Mouse (Mus musculus): ENCODE measurements around the gene Hnrnpll. TPM values are rescaled to one million over a fixed set of nuclear protein-coding genes. Genes with fewer than 3 reads are reported as not detected.

The Hnrnpll gene
- total RNA-seq (2021) = 10 to 100 TPM; 45.7 to 51.8 TPM
- long read RNA-seq, experiment 1, transcript Hnrnpll-201 (13 exons, 3,116 nt) = major isoform, 33 of 76 reads
- long read RNA-seq, experiment 1, transcript Hnrnpll-205 (13 exons, 3,009 nt) = minor isoform, 23 of 76 reads
- long read RNA-seq, experiment 1, partial matches to known transcripts = 1 of 76 reads
- long read RNA-seq, experiment 1, other reads (novel, unspliced or antisense) = 15 of 76 reads
- long read RNA-seq, experiment 2, transcript Hnrnpll-205 (13 exons, 3,009 nt) = major isoform, 11 of 21 reads
- long read RNA-seq, experiment 2, transcript Hnrnpll-201 (13 exons, 3,116 nt) = minor isoform, 5 of 21 reads
- long read RNA-seq, experiment 2, partial matches to known transcripts = 0 of 21 reads
- long read RNA-seq, experiment 2, other reads (novel, unspliced or antisense) = 4 of 21 reads

GRCm38 (mm10) chr17:80061783-80062619 is at the start of gene Hnrnpll:
Hnrnpll (minus strand) TSS chr17:80062334.
- peak; percentile 98 for DNase-seq

- no peak for DNase-seq
These were observed 43.3 kb upstream of the Hnrnpll start for GRCm38 (mm10) chr17:80105348-80105978.

DNA sequence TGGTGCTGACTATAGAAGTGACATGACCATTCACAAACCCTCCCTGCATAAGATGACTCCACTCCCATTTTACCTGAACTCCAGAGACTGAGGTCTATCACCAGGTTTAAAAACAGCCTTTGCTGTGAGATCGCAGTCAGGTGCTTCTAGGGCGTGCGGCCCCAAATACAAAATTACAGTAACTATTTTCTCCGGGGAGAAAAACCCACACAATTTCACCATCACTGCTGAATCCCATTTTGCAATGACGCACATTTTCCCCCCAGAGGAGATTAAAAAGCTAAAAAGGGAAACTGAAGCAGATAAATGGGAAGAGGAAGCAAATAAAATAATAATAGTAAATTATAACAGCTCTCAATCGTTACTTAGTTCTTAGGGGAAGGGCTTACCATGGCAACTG is 37.7 kb upstream of the Hnrnpll start:
- no peak for DNase-seq

DNA sequence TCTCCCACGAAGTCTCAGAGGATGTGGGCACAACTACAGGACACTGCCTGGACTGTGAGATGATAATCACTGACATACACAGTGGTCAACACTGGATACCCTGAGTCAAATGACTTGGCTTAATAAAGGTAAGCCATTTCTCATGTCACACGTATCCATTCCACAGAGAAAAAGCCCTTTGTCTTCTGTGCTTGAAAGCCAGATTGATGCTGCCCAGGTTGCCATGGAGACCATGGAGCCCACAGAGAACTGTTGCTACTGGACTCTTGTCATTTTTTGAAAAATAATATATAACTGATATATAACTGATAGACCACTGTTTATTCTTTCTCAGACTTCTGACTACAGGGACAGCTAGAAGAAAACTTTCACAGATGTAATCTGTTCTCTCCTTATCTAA is 35.1 kb upstream of the Hnrnpll start:
- no peak for DNase-seq

GRCm38 (mm10) chr17:80096720-80097114 is 34.6 kb upstream of the Hnrnpll start:
- DNase-seq = no peak

DNA sequence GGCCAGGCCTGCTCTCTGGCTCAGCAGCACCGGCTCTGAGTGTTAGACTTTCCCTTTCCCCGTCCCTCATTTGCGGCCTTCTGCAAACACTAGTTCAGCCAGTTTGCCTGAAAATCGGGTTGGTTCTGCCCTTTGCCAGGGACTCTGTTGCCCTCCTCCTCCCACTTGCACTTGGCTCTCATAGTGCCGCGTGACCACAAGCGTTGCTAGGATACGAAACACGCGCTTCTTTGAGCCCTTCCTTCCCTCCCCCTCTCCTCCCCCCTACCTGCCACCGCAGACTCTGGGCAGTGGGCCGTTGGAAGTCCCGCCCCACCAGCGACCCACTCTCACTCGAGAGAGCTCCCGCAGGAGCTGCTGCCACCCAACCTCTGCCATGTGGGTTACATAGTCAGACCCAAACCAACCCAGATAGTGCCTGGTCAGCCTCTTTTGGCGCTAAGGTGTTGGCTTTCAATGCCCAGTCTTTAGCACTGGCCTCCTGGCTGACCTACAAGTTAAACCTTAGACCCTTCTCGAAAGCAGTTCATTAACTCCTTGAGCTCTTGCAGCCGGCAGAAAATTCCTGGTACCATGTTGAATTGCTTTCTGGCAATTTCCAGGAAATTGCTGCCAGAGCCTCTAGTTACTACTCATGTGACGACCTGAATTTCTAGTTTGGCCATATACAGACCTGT is 34.0 kb upstream of the Hnrnpll start:
- DNase-seq = peak; percentile 68 to 71

- DNase-seq = no peak
These were observed 33.2 kb upstream of the Hnrnpll start for GRCm38 (mm10) chr17:80095254-80095899.

DNA sequence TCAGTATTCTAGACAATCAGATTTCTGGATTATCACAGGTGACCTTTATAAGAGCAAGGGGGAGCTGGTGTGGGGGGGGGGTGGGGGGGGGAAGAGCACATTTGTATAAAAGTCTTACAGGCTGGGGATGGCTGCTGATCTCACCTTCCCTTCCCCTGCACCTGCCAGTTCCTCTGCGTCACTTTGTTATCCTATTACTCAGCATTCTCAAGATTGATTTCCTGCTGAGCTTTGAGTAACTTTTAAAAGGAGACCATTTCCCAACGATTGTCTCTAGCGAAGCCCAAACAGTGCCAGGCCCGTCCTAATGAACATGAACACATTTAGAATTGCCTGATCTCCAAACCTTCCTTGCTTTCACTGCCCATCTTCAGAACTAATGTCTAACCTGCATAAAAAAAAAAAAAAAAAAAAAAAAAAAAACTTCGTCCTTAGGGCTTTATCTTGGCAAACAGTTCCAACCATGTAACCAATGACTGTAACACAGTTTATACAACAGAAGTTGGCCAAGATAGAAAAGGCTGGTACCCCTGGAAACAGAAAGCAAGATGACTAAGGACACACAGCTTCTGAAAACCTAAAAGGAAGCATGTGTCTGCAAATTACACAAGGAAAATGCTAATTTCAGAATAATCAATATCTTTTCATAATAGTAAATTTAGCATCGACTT is 29.9 kb upstream of the Hnrnpll start:
- DNase-seq = no peak

DNA sequence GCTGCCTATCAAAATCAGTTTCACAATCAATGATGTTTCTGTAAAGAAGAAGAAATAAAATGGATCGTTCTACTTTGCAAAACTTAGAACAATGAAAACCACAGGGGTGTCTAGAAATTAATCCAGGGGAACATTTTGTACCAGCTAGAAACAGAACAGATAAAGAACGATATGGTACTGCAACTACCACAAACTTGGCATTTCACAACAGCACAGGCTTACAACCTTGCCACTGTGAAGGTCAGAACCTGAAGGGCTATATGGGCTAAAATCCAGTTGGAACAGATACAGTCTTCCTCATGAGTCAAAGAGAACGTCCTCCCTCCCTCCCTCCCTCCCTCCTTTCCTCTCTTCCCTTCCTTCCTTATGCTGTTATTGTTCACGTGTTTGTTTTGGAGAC is 28.4 kb upstream of the Hnrnpll start:
- DNase-seq = peak; percentile 26 to 53

GRCm38 (mm10) chr17:80088168-80088567 is 26.0 kb upstream of the Hnrnpll start:
- no peak for DNase-seq

DNA sequence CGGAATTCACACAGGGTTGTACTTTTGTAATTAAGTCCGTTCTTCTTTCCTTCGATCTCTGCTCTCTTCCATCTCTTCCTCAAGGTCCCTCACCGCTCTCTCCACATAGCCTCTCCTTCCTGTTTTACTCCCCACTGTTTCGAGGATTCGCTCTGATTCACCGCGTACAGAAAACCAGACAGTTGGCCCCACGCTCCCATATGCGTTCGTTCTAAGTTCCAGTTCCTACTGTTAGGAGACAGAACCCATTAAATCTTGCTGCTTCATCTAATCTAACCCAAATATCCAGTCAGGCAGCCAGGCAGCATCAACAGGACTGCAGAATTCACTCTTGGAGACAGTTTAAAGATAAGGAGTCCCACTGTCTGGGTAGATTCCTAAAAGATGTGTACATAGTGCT is 24.5 kb upstream of the Hnrnpll start:
- no peak for DNase-seq

DNA sequence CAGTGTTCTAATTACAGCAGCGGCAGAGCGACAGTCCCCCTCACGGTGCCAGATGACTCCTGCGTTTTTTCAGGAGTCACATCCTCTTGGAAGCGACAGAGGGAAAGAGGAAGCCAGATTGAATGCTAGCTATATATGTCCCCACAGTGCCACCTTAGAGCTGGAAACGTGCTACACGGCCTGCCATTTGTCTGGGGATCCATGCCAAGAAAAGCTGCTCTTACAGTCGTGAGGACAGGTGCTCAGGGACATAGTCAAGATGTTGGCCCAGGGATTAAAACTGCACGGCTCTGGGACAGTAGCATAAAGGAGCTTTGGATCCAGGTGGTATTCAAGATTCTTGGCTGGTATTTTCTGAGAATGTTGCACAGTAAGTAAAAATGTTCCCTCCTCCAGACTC is 22.3 kb upstream of the Hnrnpll start:
- DNase-seq = no peak

DNA sequence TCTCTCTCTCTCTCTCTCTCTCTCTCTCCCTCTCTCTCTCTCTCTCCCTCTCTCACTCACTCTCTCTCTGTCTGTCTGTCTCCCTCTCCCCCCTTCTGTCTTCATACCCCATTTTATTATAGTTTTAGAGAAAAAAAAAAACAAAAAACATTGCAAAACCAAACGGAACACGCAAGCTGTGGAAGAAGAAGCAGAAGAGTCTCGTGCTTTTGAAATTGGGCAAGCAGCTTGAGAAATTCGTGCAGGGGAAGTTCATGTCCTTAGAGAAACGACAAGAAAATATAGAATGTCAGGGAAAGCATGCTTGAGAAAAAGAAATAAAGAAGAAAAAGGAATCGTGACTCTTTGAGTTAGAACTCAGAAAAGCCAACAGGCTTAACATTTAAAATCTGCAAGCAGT is 21.1 kb upstream of the Hnrnpll start:
- DNase-seq = no peak

DNA sequence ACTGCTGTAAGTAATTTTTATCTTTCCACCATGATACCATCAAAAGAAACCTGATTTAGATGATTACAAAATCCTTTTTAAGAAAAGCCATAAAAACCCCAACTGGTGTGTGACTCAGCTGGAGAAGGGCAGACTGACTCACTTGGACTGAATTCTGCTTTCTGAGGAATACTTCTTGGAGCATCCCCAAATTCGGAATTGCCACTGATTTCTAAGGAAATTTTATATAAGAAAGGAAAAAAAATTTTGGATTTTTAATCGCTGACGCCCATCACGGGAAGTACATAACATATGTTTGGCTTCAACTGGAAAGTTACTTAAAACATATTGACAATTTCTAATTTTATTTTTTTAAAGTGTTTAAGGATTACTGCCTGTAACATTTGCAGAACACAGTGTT is 16.6 kb upstream of the Hnrnpll start:
- DNase-seq = peak; percentile 30 to 37

GRCm38 (mm10) chr17:80067257-80067656 is 5.1 kb upstream of the Hnrnpll start:
- DNase-seq = no peak

DNA sequence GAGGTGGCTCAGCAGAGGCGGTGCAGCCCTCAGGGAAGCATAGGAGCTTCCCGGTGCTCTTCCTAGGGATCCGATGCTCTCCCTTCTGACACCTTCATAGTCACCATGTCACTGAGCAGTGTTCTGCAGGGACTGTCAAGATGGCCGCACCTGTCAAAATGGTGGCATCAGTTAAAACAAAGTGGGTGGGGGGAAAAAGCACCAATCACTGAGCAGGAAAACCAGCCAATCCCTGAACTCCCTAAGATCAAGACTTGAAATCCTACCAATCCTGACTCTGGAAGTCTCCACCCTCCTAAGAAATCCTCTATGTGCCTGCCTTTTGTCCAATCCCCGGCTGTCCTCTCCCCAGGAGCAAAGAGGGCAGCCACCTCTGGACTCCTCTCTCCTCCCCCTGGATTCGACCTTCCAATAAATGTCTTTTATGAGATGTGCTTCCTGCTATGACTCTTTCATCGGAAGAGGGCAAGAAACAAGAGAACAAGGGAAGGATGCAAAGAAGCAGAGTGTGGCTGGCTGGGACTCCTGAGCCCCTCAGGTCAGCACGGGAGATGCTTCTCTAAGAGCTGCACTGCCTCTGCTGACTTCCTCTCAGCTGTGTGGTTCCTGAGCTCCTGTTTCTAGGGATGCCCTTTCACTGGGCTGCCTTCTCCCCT is 1.8 kb upstream of the Hnrnpll start:
- DNase-seq = no peak

DNA sequence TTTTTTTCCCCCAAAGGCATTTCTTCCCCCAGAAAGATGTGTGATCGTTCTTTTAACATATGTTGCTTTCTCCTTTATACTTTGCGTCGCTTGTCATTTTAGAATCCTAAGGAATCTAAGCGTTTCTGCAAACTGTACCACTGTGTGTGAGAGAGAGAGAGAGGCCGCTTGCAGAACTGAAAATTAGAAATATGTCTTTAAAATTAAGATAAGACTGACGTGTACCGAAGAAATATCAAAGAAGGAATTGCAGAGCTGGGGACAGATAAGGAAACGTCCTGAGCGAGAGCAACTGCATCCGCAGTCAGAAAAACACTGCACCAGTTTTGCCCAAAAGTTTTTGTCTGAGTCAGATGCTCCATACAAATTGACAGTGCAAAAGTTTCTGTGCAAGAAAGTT is 1.3 kb upstream of the Hnrnpll start:
- DNase-seq = no peak

DNA sequence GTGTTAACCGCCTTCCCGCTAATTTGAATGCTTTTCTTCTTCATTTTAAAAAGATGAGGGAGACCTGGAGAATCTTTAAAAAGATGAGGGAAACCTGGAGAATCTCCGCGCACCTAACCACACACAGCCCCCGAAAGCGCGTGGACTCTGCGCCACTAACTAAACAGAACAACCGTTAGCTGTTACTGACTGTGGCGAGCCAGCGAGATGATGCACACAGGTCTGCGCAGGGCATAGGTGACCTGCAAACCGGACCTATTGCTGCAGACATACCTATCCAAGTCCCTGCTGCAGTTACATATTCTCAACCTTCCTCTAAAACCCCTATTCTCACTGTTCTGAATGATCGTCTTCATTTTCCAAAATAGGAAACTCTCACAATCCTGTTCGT is 481 bp upstream of the Hnrnpll start:
- peak; percentile 35 to 38 for DNase-seq

DNA sequence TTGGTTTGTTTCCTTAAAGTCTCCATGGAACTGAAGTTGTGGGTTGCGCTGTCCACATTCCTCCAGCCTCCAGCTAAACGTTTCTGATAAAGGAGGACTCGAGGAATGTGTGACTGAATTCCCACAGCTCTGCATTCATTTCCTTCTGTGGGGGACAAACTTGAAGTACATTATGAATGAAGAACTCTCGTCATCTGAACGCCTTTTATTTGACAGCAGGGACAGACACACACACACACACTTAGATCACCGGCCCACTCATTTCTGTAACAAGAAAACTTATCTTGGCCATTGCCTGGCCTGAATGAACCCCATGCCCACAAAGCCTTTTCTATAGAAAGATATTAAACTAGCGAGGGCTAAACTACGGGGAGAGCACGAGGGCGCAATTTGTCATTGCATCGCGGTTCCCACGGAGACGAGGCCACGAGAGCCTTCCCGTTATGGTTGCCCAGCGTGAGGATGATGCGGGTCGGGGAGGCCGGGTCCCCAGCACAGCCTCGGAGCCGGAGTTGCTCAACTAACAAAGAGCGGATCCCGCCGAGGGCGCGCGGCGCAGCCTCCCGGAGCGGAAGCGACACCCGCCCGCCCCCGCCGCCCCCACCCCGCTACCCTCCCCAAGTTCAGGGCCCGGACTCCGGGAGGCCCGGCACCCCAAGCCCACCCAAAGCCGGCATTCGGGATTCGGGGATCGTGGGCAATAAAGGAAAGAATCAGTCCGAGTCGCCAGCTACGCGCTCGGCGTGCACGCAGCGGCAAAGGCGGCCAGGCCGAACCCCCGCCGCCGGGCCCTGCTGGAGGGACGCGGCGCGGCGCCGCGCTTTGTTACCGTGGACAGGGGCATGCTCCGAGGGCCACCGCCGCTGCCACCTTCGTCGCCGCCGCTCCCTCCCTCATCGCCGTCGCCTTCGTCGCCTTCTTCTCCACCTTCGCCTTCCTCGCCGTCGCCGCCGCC is 1.0 kb downstream of the Hnrnpll start:
- DNase-seq = peak; percentile 66 to 77

Data from adrenal gland, postnatal 36 days (tissue).